Mouse (Mus musculus) spleen, adult 12 weeks (tissue): Measurements from ENCODE around the gene Lce3b.

Experiments used
- DNase-seq: peaks from one replicate; pipeline ENCODE4 v3.0.0; 2022; ENCODE audit warnings: low spot score

Lce3b gene

GRCm38 (mm10) chr3:92932679-92933078 is at the start of gene Lce3b:
Lce3b (plus strand) TSS chr3:92932979.
- DNase-seq, result no peak

DNA sequence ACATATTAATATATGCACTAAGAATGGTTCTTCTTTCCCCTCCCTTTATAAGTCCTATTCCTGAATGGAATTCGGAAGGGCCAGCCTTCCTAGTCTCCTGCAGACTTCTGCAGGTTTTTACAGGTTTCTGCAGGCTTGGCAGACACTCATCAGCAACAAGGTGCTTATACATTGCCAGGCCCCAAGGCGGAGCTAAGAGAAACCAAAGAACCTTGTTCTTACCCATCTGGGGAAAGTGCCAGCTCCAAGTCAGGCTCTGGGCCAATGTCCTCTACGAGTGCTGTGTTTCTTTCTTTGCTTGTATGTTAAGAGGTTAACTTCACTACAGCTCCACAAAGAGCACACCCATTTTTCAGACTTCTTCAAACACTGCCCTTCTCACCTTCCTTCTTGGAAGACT is 38.7 kb upstream of the Lce3b start:
- DNase-seq, result no peak

DNA sequence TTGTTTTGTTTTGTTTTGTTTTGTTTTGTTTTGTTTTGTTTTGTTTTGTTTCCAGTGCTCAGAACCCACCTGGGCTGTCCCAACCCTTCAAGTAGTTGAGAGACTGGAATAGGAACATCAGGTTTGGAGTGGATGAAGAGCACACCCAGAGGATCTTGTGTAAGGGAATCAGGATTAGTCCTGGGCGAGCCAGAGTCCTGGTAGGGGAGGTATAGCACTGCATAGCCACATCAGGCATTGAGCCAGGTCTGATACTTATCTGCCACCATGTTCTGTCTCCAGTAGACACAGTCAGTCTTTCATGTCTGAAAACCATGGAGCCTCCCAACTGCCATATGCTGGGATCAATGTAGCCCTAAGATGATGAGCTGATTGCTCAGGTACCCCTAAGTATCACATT is 38.3 kb upstream of the Lce3b start:
- no peak for DNase-seq

DNA sequence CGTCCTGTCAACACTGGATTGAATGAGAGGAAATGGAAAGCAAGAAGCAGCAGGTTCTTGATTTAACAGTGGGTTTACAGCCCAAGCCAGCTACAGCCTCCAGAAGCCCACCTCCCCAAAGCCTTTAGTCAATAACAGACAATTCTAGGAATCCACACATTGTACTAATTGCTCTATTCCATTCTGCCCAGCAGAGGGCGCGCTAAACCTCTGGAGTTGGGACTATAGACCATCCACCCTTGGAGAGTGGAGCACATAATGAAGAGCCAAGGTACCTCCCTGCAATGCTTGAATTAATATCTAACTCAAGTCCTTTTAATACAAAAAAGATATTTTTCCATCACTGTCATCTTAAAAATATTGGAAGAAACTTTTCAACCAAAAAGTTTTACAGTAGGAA is 29.8 kb upstream of the Lce3b start:
- DNase-seq, result no peak

DNA sequence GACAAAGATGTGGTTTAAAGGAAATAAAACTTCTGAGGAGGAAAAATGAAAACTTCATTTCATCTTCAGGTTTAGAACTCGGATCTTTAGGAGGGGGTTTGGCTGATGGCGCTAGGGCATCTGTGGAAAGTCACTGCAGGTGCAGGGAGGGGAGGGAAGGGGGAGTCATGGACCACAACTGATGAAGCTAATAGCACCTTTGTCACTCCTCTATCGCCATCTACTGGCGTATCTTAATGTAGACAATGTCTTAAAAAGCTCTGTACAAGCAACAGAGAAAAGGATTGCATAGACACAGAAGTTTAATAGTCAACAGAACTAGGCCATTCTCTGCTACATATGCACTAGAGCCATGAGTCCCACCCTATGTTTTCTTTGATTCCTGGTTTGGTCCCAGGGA is 29.1 kb upstream of the Lce3b start:
- DNase-seq, result no peak

- no peak for DNase-seq
Measured at GRCm38 (mm10) chr3:92905182-92905581, 27.6 kb upstream of the Lce3b start.

DNA sequence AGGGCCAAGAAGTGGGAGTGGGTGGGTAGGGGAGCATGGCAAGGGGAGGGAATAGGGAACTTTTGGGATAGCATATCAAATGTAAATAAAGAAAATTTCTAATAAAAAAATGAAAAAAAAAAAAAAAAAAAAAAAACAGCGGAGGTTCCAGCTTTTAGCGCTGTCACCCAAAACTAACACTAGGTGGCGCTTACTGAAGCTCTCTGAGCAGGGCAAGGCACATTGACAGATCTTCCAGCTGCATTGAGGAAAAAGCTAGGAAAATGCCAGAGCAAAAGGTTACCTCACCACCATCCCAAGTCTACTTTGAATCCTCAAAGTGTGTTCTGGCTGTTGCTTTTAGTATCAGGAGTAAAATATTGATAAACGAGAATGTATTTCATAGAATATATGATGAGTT is 25.2 kb upstream of the Lce3b start:
- no peak for DNase-seq

GRCm38 (mm10) chr3:92920364-92920763 is 12.4 kb upstream of the Lce3b start:
- no peak for DNase-seq

- no peak for DNase-seq
Measured at GRCm38 (mm10) chr3:92926130-92926529, 6.6 kb upstream of the Lce3b start, which contains the start of gene Lce3a. Lce3a (minus strand) TSS chr3:92926230.

DNA sequence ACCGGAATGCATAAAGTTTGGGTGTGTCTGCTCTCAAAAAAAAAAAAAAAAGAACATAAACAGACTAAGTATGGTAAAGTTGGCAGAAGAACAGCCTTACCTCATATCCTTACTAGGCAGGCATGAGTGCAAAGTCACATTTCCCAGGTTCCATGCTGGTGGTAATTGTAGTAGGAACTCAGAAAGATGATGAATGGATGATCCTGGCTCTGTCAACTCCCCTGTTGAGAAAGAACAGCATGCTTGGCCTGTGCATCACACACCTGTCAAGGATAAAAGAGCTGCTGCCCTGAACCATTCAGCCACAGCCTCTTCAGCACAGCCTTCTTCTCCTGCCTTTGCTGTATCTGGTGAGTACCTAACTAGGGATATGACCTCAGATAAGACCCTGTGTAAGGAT is 11.4 kb downstream of the Lce3b start, which contains the start of gene Lce3c:
TSS of gene Lce3c (plus strand) at position 301 of the 400 bp plus-strand sequence.
- DNase-seq, result no peak

DNA sequence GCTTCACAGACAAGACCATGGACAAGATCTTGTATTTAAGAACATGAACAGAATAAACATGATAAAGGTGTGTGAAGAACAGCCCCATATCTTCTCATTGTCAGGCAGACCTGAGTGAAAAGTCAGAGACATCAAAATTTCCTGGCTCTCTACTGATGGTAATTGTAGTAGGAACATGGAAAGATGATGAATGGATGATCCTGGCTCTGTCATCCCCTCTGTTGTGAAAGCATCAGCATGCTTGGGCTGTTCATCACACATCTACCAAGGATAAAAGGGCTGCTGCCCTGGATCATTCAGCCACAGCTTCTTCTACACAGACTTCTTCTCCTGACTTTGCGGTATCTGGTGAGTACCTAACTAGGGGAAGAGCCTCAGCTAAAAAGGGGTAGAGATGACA is 24.3 kb downstream of the Lce3b start, which contains the start of gene Lce3d:
TSS of gene Lce3d (plus strand) at position 301 of the 400 bp plus-strand sequence.
- no peak for DNase-seq

GRCm38 (mm10) chr3:92966761-92967160 is 34.0 kb downstream of the Lce3b start, which contains the start of gene Lce3e:
Lce3e (plus strand) TSS chr3:92967061.
- no peak for DNase-seq

DNA sequence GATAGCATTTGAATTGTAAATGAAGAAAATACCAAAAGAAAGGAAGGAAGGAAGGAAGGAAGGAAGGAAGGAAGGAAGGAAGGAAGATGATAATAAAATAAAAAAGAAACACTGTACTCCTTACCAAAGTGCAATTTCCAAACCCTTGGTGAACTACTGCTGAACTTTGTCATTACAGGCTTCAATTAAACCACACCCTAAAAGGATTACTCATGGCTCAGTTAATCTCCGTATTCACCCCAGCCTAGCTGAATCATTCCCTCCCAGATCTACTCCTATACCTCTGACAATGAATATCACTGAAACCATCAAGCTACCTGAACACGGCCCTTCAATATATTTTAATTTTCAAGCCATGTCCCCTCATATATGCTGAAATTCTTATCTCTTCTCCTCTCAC is 45.7 kb downstream of the Lce3b start:
- no peak for DNase-seq
